Mouse (Mus musculus) bone marrow, adult 2 months (tissue): ENCODE results near the gene Snrnp40. TPM values are rescaled to one million over a fixed set of nuclear protein-coding genes. Genes with fewer than 3 reads are reported as not detected.

Experiments used
- H3K27ac ChIP-seq: fragments of 200-500 bp; 2 replicates; pipeline ENCODE4 v1.5.1; 2012; ENCODE audit warnings: low read depth, mild to moderate bottlenecking, control low read depth, inconsistent platforms, low read length; ENCODE audit not compliant: control insufficient read depth, poor library complexity, insufficient read depth
- H3K4me1 ChIP-seq: fragments of 200-500 bp; 2 replicates; pipeline ENCODE4 v1.6.1; 2011; ENCODE audit warnings: low read length; ENCODE audit not compliant: control insufficient read depth, insufficient read depth
- H3K4me3 ChIP-seq: fragments of 200-500 bp; replicated peaks from 2 replicates; pipeline ENCODE3; 2011; ENCODE audit warnings: mild to moderate bottlenecking, low read depth, low read length, control low read depth; ENCODE audit not compliant: control insufficient read depth
- CTCF ChIP-seq: fragments of 200-500 bp; IDR thresholded peaks from 2 replicates; pipeline ENCODE4 v1.5.1; 2011; ENCODE audit warnings: low read length, control low read depth; ENCODE audit not compliant: control insufficient read depth, insufficient read depth
- POLR2A ChIP-seq: fragments of 200-500 bp; IDR thresholded peaks from 2 replicates; pipeline ENCODE4 v1.6.1; 2011; ENCODE audit warnings: low read depth, mild to moderate bottlenecking, control low read depth, low read length, borderline replicate concordance; ENCODE audit not compliant: control insufficient read depth
- WGBS: fragments of 180-500 bp; shearing (Covaris S2); methylation state at CpG from one replicate; pipeline ENCODE4 v1.1.7; 2018; 5-methylcytosine and 5-hydroxymethylcytosine counted together
- polyA plus RNA-seq: library from polyadenylated mRNA; stranded (reverse); fragments of >200 nt; gene quantifications from 2 replicates; pipeline ENCODE4 v1.2.4, GENCODE M21; 2011; ENCODE audit warnings: low replicate concordance; ENCODE audit not compliant: missing spikeins, insufficient read depth, insufficient read length

Gene Snrnp40
- polyA plus RNA-seq, 1 experiment: 28.8 TPM

DNA sequence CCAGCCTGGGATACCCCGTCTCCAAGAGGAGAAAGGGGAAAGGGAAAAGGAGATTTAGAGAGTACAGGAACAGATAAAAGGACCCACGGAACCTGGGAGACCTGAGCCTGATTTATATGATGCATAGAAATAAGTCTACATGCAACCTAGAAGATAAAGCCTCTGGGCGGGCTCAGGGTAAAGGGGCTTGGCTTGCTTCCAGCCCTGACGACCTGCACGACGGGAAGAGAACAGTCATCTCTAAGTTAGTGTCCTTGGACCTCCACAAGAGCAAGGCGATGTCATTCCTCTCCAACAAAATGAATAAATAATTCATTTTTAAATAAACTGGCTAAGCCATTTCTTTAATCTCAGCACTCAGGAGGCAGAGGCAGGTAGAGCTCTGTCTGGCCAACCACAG lies 37.4 kb upstream of the Snrnp40 start:
- Histone ChIP-seq H3K27ac (no peak overlapping the region), H3K4me1 (no peaks in the 10 kb centered on the region), H3K4me3 (no peak overlapping the region)
- TF ChIP-seq CTCF: no peak
- no peak for TF ChIP-seq POLR2A
- 65% methylated on average over 7 of the region's 7 CpGs for WGBS

DNA sequence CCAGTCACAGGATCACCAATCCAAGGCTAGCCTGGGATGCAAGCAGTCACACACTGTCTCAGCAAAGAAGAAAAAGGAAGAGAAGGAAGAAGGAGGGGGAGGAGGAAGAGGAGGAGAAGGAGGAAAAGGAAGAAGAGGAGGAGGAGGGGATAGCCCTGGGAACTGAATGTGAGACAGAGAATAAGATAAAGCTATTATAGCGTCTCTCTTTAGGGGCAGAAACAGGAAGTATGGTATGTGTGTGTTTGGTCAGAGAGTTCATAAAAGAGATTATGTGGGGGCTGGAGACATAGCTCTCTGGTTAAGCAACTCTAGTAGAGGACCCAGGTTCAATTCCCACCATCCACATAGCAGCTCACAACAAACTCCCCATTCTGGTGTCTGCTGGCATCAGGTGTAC lies 36.8 kb upstream of the Snrnp40 start:
- Histone ChIP-seq H3K4me3 (no peak overlapping the region), H3K27ac (no peak overlapping the region), H3K4me1 (no peaks in the 10 kb centered on the region)
- 42% methylated on average over 1 of the region's 1 CpGs for WGBS
- TF ChIP-seq POLR2A: no peak
- no peak for TF ChIP-seq CTCF

DNA sequence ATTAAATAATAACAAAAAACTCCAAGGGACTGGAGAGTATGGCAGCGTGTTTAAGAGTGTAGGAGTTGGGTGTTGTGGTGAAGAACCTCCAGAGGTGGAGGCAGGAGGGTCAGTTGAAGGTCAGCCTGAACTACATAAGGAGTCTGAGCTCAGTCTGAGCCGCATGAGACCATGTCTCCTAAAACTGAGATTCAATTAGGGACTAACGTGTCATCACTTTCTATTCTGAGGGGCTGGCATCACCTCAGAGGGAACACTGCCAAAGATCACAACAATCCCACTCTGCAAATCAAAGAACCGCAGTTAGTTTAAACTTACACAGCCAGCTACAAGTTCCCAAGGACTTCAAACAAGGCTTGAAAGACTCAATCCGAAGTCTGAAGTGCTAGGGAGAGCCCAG lies 36.3 kb upstream of the Snrnp40 start:
- TF ChIP-seq POLR2A (no peak), CTCF (no peak)
- Histone ChIP-seq H3K4me3 (no peak overlapping the region), H3K27ac (no peak overlapping the region), H3K4me1 (no peaks in the 10 kb centered on the region)
- 83% methylated on average over 5 of the region's 5 CpGs for WGBS

DNA sequence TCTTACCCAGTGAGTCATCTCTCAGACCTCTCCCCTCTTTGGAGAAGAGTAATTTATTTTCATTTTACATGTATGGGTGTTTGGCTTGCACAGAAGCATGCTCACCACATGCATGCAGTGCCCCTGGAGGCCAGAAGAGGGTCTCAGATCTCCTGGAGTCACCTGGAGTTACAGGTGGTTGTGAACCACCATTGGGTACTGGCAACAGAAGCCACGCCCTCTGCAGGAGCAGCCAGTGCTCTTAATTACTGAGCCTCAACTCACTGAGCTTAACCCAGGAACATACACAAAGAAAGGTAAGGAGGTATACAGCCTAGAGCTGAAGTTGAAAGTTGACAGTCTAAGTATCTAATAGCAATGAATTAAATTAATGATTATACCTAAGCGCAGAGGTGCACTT lies 34.5 kb upstream of the Snrnp40 start:
- Histone ChIP-seq H3K27ac (no peak overlapping the region), H3K4me3 (no peak overlapping the region), H3K4me1 (no peaks in the 10 kb centered on the region)
- 90% methylated on average over 2 of the region's 2 CpGs for WGBS
- TF ChIP-seq POLR2A: no peak
- no peak for TF ChIP-seq CTCF

DNA sequence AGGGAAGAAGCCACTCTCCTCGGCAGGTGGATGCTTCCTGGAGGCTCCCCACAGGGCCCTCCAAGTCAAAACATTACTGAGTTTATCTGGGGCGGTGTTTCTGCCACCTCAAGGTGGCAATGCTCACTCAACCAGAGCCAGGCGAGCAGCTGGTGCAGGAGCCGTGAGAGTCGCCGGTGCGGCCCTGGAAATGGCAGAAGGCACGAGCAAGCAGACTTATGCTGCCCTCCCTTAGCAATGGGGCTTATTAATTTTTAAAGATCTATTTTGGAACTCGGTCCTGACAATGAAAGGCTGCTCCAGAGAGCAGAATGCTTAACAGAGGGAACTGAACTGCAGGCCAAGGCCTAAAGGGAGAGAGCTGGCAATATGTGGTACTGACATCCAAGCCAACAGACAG lies 32.6 kb upstream of the Snrnp40 start:
- no peaks in the 10 kb centered on the region for H3K4me1 ChIP-seq
- no peak overlapping the region for H3K4me3 ChIP-seq
- 86% methylated on average over 9 of the region's 9 CpGs for WGBS
- no peak overlapping the region for H3K27ac ChIP-seq
- no peak for TF ChIP-seq POLR2A
- TF ChIP-seq CTCF: no peak

DNA sequence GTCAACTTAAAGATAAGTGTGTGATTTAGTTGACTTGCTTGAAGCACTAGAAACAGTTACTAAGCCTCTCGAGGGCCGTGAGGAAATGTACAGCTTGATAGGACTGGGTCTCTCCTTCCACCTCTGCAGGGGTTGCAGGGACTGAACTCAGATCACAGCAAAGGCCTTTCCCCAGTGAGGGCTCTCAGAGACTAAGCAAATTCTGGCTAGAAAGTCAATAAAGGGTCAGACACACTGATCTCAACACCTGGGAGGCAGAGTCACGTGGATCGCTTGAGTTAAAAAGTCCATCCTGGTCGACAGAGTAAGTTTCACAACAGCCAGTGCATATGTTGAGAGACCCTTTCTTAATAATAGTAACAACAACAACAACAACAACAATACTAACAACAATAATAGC lies 24.1 kb upstream of the Snrnp40 start:
- Histone ChIP-seq H3K4me1 (no peaks in the 10 kb centered on the region), H3K27ac (no peak overlapping the region), H3K4me3 (no peak overlapping the region)
- WGBS: 87% methylated on average over 5 of the region's 5 CpGs
- TF ChIP-seq POLR2A (no peak), CTCF (no peak)

DNA sequence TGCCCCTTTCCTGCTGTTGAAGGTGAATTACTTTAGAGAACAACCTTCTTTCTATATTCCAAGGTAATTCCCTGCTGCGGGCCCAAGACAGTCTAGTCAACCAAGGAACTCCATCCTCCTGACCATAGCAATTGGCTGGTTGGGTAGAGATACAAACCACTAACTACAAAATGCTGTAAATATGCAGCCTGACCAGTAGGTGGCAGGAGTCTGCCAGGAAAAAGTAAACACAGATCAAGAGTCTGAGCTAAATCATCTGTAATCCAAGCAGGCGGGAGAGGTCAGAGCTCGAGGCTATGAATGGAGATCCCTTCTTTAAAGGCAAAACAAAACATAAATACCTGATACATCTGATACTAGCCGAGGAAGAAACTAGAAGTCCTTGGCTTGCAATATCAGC lies 18.2 kb upstream of the Snrnp40 start:
- no peak overlapping the region for H3K4me3 ChIP-seq
- WGBS: 34% methylated on average over 4 of the region's 4 CpGs
- H3K27ac ChIP-seq: no peak overlapping the region
- TF ChIP-seq CTCF (no peak; the same call in 1 of the 2 replicates), POLR2A (no peak)
- no peaks in the 10 kb centered on the region for H3K4me1 ChIP-seq

DNA sequence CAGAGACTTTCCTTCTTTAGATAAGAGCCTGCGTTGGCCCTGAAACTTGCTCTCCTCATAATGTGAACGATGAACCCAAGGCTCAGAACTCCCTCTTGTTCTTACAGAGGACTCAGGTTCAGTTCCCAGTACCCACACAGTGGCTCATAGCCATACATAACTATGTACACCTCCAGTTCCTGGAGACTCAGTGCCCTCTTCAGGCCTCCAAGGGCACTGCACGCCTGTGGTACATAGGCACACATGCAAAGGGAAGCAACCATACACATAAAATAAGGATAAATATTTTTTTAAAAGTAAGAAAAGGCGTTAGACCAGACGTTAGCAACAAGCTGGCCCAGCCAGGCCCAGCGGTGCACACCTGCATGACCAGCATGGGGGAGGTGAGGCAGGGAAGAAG lies 10.3 kb upstream of the Snrnp40 start:
- Histone ChIP-seq H3K4me1 (no peaks in the 10 kb centered on the region), H3K4me3 (no peak overlapping the region), H3K27ac (no peak overlapping the region)
- TF ChIP-seq POLR2A (no peak), CTCF (peak; percentile 31; the same call in 1 of the 2 replicates)
- WGBS: 91% methylated on average over 6 of the region's 6 CpGs

DNA sequence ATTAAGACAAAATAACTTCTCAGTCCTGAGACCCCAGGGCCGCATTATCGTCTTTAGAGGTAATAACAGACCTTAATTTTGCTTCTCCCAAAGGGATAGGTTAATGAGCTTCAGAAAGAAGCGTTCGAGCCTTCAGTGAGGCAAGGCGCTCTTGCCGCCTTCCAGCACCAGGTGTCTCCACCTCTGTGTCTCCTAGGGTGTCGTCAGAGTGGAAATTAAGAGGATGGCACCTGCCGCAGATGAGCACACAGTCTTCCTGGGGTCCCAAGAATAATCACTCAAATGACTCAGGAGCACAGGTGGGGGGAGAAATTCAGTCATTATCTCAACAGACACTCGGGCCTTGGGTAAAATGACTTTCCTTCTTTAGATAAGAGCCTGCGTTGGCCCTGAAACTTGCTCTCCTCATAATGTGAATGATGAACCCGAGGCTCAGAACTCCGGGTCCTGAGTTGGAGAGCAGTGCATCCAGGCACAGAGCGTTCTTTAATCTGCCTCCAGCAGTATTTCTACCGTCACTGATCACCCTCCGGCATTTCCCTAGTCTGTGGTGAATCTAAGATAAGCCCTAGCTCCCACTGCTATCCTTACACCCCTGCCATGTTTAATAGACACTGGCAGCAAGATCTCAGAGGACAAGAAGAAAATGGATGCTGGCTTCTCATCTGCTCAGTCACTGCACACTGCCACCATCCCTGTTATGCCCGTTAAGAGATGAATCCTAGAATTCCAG lies 9.1 kb upstream of the Snrnp40 start:
- H3K27ac ChIP-seq: no peak overlapping the region
- 81% methylated on average over 16 of the region's 16 CpGs for WGBS
- no peak for TF ChIP-seq CTCF
- no peak for TF ChIP-seq POLR2A
- no peak overlapping the region for H3K4me3 ChIP-seq
- no peaks in the 10 kb centered on the region for H3K4me1 ChIP-seq
